Mouse (Mus musculus) retina, adult 2 months (tissue): ENCODE measurements around the gene Plekhm1.
"Not testable (repeated sequence)": the region's sequence is repeated elsewhere in the genome, so short reads cannot be mapped to it uniquely, and the experiment has no call there.

Experiments
- DNase-seq: peaks from one replicate; pipeline ENCODE4 v3.0.0-alpha.2; 2012; ENCODE audit warnings: low read depth, low spot score

Gene Plekhm1

DNA sequence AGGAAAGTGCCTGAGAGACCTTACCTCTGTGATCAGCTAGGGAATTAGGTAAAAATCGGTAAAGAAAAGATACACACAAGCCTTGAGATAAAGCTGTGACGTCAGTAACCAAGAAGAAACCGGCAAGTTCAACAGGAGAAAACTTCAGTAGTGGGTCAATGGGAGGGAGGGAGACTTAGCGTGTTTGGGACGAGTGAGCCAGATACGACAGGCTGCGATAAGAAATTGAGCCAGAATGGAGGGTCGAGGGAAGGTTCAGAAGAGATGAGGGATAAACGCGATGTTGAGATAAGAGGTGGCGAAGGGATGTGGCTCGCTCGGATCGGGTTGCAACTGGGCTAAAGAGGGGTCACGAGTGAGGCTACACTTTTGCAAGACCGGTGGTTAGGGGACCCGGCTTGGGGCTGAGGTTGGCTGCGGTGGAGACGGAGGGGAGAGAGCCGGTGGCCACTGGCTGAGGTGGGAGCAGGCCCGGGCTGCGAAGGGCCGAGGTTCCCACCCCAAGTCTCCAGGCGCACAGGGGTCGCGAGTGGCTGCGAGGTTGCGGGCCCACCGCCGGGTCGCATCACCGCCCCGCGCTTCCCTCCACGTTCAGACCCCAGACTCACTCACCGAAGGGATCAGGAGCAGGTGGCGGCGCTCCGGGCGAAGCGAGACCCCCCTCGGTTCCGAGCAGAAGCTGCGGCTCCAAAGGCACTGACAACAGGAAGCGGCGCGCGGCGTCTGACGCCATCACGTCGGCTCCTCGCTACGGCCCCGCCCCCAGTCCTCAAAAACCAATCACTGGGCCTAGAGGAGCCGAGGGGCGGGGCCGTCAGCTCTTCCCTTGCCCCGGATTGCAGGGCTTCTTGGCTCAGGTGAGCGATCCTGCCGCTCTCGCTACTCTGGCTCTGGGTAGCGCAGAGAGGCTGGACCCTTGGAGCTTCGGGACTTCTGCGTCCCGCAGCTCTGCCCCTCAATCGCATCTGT is at the start of gene Plekhm1:
Gene Plekhm1, minus strand, starts transcription at position 707 of the 969 bp plus-strand sequence.
- DNase-seq = peak; percentile 88

DNA sequence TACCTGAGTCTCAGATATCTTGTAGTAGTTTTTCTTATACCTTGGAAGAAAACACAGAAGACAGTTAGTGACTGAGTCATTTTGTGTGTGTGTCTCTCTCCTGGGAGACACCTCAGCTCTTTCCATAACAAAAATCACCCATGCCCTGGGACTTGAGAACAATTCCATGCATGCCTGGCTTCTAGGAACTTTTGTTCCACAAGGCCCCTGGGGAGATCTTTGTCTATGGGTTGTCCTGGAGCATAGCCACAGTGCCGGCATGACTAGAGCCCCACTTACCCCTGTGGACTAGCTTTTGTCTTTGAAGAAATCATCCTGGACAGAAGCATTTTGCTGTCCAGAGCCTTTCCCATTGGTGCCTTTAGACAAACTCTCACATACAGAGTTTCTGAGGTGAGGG is 38.6 kb upstream of the Plekhm1 start:
- not testable (repeated sequence) for DNase-seq

DNA sequence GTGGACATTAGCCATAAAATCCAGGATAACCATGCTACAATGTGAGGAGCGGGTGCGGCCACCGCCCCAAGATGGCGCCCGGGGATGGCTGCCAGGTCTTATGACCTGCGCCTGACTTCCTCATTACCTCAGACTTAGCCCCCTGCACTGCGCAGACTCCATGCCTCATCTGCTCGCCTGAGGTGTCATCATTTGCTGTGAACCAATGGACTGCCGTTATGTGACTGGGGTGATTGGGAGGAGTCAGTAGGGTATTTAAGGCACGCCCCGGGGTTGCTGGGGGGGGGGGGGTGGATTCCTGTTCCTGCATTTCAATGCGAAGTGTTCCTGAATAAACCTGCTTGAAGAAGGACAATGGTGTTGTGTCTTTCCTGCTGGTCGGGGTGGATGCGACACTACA is 37.2 kb upstream of the Plekhm1 start:
- not testable (repeated sequence) for DNase-seq

DNA sequence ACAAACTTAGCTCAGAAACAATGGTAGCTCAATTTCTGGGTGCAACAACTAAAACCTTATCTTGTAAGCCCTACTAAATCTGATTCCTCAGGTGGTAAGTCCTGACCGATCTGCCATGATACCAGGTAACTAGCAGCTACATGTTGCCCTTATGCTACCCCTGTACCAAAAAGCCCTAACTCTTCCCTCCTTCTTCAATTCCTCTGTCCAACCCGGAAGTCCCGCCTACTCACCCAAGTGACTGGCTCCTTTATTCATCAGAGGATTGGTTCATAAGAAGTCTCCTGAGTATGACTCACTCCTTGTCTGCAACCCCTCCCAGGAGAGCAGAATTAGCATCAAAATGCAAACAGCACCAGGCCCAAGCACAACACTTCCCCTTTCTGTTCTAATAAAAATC is 31.2 kb upstream of the Plekhm1 start:
- DNase-seq = no peak

DNA sequence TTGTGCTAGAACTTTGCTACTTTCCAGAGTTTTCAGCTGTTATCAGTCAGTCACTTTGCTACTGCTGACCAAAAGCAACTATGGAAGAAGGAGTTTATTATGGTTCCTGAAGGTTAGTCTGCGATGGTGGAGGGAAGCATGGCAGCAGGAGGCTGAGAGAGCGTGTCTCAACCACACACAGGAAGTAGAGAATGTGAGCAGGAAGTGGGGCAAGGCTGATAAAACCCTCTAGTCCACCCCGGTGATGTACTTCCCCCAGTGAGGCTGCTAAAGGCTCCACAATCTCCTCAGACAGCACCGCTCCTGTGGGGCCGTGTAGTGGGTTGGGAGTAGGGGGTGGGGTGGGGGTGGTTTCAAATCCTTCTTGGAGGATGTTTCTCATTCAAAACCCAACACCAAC is 23.8 kb upstream of the Plekhm1 start:
- no peak for DNase-seq

DNA sequence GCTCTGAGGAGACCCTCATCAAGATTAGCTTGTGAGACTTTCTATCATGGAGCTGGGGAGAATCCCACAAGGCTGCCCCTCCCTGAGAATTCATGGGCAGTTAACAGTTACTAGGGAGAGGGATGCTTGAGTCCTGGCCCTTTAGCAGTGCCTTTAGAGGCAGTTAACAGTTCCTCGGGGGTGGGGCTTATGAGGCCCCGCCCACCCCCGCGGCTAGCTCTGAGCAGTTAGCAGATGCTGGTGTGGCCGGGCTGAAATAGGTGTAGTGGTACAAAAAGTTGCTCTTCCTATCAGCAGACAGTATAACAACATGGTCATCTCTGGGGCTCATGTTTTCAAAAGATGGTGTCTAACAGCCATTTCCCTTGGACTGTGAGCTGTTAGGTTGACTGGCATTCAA is 12.5 kb upstream of the Plekhm1 start:
- DNase-seq = no peak

DNA sequence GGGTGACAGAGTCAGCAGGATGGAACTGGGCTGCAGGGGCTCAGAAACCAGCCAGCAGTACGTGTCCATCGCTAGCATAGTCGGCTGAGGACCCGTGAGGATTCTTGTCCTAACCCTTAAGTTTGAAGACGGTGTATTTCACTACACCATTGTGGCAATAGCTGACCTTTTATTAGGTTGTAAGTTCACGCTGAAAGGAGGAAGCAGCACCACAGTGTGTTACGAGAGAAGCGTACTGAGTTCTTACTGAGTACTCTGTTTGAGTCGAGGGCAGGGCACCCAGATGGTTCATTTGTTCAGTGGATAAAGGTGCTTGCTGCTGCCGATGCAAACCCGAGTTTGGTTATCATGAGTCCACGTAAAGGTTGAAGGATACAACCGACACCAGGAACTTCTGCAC is 7.2 kb upstream of the Plekhm1 start:
- no peak for DNase-seq

DNA sequence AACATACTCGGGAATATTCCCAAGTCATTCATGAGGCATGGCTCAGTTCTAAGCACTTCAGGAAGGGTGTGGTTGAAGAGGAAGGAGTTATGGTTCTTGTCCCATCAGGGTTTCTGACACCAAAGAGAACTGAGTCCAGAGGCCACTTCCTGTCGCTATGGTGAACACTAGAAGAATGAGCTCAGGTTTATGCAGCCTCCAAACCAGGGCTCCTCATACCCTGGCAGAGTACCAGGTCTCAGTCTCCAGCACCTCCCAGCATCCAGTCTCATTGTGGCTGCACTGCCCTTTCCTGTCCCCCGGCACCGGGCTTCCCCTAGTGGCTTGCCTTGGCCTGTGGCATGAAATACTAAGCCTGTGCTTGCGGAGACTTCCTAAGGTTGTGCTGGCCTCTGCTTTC is 6.7 kb upstream of the Plekhm1 start:
- no peak for DNase-seq

DNA sequence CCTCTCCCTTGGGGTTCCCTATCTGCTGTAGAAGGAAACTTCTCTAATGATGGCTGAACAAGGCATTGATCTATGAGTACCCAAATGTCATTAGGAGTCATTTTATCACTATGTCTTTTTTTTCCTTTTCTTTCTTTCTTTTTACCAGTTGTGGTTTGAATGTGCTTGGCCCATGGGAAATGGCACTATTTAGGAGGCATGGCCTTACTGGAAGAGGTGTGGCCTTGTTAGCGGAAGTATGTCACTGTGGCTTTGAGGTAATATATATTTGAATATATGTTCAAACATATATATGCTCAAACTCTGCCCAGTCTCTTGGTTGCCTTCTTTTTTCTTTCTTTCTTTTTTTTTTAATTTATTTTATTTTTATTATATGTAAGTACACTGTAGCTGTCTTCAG is 1.0 kb upstream of the Plekhm1 start:
- no peak for DNase-seq

DNA sequence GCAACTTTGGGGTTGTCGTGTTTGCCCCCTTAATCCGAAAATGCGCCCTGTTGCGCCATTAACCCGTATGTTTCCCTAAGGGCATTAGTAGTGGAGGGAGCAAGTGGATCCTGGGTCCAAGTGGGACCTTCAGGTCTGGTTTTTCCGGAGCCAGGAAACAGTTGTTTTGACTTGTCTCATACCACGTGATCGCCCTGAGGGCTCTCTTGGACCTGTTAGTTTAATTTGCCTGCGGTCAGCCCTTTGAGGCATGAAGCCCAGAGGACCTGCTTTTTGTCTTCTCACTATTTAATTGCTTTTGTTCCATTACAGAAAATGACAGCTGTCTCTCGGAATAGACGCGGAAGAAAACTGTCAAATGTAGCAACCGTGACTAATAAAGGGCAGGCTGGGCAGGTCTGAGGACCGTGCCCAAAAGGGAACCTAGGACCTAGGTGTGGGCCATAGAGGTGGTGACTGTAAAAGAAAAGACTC is 500 bp upstream of the Plekhm1 start:
- DNase-seq = no peak

DNA sequence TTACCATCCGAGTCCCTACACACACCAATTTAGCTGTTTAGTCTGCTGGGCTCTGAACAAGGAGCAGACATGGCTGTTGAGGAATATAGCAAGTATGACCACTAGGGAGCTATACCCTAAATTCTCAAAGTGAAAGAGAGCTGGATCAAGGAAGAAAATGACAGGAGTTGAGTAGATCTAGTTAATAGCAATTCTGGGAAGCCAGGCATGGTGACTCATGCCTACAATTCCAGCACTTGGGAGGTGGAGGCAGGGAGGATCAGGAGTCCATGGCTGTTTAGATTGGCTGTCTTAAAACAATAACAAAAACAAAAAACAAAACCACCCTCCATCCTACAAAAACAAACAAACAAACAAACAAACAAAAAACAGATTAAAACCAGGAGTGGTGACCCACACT is 1.2 kb downstream of the Plekhm1 start:
- no peak for DNase-seq

DNA sequence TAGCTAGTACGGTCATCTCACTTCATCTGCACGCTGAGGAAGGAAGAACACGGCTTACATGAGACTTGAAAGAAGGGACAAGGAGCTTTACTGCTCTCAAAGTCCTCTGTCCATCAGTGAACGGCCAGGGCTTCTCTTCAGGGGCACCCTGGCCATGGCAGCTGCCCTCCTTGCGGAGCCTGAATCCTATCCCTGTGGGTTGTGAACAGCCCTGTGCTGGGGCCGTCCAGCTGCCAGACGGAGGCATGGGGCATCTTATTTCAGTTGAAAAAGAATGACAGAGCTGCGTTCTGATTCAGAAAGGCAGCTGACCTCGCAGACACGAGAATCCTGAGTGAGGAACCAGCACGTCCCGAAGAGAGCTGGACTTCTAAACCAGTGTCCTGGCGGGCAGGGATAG is 3.6 kb downstream of the Plekhm1 start:
- DNase-seq = no peak

DNA sequence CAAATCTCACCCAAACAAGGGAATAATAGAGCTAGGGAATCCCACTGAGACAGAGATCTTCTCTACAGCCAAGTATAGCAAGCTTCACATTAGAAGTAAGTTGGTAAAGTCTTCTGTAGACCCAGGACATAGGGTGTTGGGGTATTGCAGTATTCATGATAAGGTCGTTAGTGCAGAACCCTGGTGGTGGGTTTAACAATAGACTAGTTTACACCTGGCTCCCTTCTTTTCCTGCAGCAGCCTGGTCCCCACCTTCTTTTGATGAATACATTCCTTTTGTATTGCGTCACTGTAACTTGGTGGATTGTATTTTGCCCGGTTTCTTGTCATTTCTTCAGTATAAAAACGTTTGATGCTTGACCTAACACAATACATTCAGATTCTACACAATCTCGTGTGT is 5.4 kb downstream of the Plekhm1 start:
- DNase-seq = not testable (repeated sequence)

DNA sequence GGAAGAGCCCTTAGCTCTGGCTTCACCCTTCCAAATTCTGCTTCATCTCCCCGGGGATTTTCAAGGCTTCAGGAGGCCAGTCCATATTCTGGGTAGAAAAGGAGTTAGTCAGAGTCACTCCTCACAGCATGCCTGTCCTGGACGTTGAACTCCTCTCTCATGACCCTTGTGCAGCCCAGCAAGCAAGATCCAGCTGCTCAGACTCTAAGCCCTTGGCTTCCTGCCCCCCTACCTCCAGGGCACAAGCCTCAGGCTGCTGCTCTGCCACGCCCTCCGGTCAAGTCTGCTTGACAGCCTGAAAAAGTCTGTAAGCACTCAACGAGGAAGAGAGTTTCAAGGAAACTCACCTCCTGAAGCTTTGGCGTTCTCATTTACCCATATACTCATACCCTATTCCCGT is 5.9 kb downstream of the Plekhm1 start:
- DNase-seq = no peak

DNA sequence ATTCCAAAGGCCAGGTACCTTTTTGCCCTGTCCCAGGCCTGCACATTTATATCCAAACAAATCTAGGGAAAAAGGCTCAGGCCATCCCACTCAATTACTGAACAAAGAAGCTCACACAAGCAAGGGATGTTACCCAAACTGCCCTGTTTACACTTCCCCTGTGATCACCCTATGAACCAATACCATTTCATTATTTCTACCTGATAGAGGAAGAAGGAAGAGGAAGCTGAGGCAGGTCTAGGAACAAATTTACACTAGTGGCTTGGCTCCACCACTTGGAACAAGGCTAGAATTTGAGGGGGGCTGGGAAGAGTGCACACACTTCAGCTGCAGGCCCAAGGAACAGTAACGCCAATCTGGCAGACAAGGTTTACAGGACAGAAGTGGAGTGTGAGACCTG is 6.7 kb downstream of the Plekhm1 start:
- DNase-seq = no peak

DNA sequence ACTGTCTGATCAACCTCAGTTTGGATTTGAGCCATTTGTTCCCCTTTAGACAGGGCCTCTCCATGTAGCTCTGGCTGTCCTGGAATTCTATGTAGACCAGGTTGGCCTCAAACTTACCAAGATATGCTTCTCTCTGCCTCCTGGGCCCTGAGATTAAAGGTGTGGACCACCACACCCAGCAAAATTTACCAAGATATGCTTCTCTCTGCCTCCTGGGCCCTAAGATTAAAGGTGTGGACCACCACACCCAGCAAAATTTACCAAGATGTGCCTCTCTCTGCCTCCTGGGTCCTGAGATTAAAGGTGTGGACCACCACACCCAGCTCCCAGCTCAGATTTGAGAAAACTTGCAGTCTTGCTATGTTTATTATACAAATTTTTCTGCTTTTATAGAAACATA is 7.9 kb downstream of the Plekhm1 start:
- no peak for DNase-seq

DNA sequence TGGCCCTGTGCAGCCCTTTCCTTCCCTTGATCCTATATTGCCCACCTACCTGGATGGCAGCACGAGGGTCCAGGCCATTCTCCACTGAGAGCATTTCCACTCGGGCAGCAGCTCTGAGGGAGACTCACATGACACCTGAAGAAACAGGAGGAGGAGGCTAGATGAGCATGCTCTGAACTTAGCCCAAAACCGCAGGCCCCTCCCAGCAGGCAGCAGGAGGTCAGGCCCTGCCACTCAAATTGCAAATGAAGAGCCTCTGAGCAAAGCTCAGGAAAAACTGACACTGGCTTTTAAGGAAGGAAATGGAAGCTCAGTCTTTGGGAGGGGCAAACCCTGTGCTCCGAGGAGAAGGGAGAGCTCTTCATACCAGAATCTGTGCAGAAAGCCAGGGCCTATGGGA is 8.7 kb downstream of the Plekhm1 start:
- no peak for DNase-seq

DNA sequence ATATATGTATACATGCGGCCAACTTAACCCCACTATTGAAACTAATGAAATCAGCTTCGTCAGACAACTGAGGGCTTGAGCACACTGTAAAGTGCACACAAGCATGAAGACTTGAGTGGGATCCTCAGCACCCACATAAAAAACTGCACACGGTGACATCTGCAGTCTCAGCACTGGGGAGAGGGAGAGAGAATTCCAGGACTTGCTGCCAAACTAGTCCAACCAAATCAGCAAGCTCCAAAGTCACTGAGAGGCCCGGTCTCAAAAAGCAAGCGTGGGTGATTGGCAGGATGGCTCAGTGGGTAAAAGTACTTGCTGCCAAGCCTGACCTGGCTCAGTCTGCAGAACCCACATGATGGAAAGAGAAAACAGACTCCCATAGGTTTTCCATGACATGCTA is 9.7 kb downstream of the Plekhm1 start:
- DNase-seq = no peak

DNA sequence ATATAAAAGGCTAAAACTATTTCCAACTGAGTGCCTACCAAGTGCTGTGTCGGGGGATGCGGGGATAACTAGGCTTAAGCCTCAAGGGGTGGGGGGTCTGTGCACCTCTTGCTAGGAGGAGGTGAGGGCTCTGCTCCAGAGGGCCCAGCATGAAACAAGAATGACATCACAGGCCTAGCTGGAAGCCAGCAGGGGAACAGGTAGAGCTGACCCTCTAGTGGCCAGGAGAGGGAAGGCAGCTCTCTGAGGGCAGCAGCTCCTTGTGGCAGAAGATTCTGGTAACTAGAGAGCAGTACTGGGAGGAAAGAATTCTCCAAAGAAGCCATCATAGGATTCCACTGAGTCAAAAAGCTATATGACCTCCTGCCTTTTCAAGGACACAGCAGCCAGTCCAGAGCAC is 10.3 kb downstream of the Plekhm1 start:
- DNase-seq = no peak

DNA sequence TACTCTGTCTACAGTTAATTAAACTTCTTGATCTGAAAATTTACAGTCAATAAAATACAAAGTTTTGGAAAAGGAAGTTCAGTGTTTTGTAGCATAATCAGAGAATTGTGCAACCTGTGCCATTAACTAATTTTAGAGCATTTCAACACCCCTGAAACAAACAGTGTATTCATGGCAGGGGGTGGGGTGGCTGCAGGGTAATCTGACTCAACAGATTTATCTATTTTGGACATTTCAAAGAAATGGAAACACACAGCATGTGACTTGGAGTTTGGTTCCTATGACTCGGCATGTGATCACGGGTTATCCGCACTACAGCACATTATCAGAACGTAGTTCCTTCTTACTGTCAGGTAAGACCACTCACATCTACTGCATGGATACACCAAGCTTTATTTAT is 12.5 kb downstream of the Plekhm1 start:
- DNase-seq = no peak

DNA sequence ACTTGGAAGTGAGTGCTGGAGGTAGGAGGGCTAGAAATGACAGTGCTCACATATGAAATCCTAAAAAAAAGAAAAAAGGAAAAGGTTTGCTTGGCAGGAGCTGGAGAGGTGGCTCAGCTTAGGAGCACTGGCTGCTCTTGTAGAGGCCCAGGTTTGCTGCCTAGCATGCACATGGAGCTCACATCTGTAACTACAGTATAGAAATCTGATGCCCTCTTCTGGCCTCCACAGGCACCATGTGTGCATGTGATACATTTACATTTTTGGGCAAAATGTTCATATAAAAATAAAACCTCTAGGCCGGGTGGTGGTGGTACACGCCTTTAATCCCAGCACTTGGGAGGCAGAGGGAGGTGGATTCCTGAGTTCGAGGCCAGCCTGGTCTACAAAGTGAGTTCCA is 13.4 kb downstream of the Plekhm1 start:
- DNase-seq = no peak

DNA sequence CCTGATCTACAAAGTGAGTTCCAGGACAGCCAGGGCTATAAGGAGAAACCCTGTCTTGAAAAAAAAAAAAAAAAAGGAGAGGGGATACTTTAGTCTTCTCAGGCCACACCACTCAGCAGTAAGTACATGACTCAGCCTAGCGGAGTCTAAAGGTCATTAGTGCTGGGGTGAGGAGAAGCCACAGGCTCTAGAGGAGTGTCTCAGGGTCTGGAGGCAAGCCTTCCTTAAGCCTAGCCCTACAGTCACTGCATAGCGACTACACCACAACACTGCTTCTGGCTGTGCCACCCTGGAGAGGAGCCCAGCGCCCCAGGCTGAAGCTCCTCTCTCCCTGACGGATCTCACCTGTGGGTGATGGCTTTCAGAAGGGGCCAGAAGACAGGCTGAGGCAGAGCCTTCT is 15.8 kb downstream of the Plekhm1 start:
- no peak for DNase-seq

DNA sequence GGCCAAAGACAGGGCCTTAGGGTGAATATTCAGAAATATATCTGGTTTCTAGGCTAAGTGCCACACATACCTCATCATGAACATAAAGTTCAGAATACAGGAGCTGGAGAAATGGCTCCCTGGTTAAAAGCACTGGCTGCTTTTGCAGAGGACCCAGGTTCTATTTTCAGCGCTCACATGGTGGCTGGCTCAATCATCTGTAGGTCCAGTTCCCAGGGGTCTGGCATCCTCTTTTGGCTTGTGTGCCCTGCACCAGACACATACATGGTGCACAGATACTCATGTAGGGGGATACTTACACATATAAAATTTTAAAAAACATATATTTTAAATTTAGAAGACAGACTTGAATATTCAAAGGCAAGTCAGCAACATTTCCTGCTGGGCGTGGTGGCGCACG is 16.3 kb downstream of the Plekhm1 start:
- DNase-seq = no peak

DNA sequence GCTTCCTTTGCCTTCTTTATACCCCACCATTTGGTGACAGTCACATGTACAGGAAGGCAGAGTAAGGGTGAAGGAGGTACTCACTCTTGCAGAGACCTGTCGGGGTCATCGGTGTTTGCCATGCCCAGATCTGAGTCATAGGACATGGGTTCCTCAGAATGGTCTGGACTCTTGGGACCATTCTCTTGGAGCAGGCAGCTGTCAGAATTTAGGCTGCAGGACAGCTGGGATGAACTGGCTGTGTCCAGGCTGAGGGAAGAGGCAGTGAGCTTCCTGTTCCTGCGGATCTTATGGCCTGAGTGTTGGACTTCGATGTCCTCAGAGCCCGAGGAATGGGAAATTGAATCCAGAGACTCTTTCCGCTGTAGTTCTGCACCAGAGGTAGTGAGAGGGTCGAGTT is 17.9 kb downstream of the Plekhm1 start:
- no peak for DNase-seq
